Mouse (Mus musculus): Measurements from ENCODE around the gene Art4.

GRCm38 (mm10) chr6:136865360-136865759 is 7.8 kb upstream of the Art4 start:
- no peak for TF ChIP-seq POLR2A (IDR thresholded peaks at IDR 0.05; ENCODE audit: insufficient read length, low read depth)
- TF ChIP-seq MAX (IDR thresholded peaks at IDR 0.05; ENCODE audit: low read depth) = no peak
- no peak for TF ChIP-seq CEBPB (IDR thresholded peaks at IDR 0.05; ENCODE audit: insufficient read depth, poor library complexity, severe bottlenecking)
- TF ChIP-seq E2F4 (IDR thresholded peaks at IDR 0.05; ENCODE audit: insufficient read depth) = no peak
- TF ChIP-seq TCF3 (IDR thresholded peaks at IDR 0.05; ENCODE audit: insufficient read length, low read depth) = no peak
- no peak for TF ChIP-seq TCF12 (IDR thresholded peaks at IDR 0.05; ENCODE audit: insufficient read depth, poor library complexity, severe bottlenecking)
- no peak for TF ChIP-seq POLR2AphosphoS2 (IDR thresholded peaks at IDR 0.05; ENCODE audit: insufficient read length, low read depth)
- no peak for TF ChIP-seq USF1 (IDR thresholded peaks at IDR 0.05; ENCODE audit: low read depth)
- no peak for TF ChIP-seq REST (IDR thresholded peaks at IDR 0.05; ENCODE audit: insufficient read depth, insufficient read length)
- TF ChIP-seq MYOG (IDR thresholded peaks at IDR 0.05; ENCODE audit: control insufficient read depth in 1 of 3, insufficient read depth in 1 of 3, insufficient read length in 2 of 3, low read depth in 2 of 3) = no peak
- TF ChIP-seq MYOD1 (IDR thresholded peaks at IDR 0.05; ENCODE audit: control insufficient read depth in 1 of 3, insufficient read length in 2 of 3, low read depth in 2 of 3) = no peak
- no peak for TF ChIP-seq SRF (IDR thresholded peaks at IDR 0.05; ENCODE audit: control insufficient read depth, insufficient read length, low read depth)

All from myocyte (in vitro differentiated cells).